Mouse (Mus musculus): ENCODE results near the gene Ndufa4l2. TPM values are rescaled to one million over a fixed set of nuclear protein-coding genes. Genes with fewer than 3 reads are reported as not detected.

Ndufa4l2 gene
- polyA plus RNA-seq, 2 experiments, result 2.1 to 5.8 TPM

- no peaks in the 10 kb centered on the region for H3K9me3 ChIP-seq (ENCODE audit: control insufficient read depth, low read length)
- DNase-seq (ENCODE audit: low read depth in 3 of 3, low spot score in 3 of 3) (no peak), ATAC-seq (ENCODE audit: insufficient read depth) (no peak)
- H3K4me2 ChIP-seq (ENCODE audit: low read depth), result no peak overlapping the region
- no peak overlapping the region for H3K27ac ChIP-seq
- no peak overlapping the region for H3K4me3 ChIP-seq (ENCODE audit: insufficient read depth in 1 of 2, low read depth in 2 of 2, low read length in 2 of 2)
- no peaks in the 10 kb centered on the region for H3K4me1 ChIP-seq (replicated peaks; ENCODE audit: control insufficient read depth in 2 of 2, insufficient read depth in 2 of 2, low read length in 1 of 2)
- H3K27me3 ChIP-seq (ENCODE audit: control insufficient read depth, insufficient read depth, low read length), result no peaks in the 10 kb centered on the region
- no peak overlapping the region for H3K9ac ChIP-seq (replicated peaks)
- no peak for TF ChIP-seq CTCF (IDR thresholded peaks at IDR 0.05; ENCODE audit: low read depth)
- no peak for TF ChIP-seq EP300 (IDR thresholded peaks at IDR 0.05; ENCODE audit: low read depth)
- no peaks in the 10 kb centered on the region; the same call in 1 of the 2 replicates for H3K36me3 ChIP-seq (replicated peaks; ENCODE audit: control insufficient read depth, insufficient read depth, low read depth)
- WGBS (ENCODE audit: insufficient replicate concordance), result 38% methylated on average over 13 of the region's 13 CpGs
Measured at GRCm38 (mm10) chr10:127564301-127564700, 49.5 kb downstream of the Ndufa4l2 start.

Other genes with a start within 250 kb of the Ndufa4l2 start
- gene Dctn2, start 248.6 kb upstream of the Ndufa4l2 start, polyA plus RNA-seq (2012; rRNA removed), result 53.8 and 58.7 TPM in 2 replicates
- 59.2 and 64.7 TPM in 2 replicates for gene Dctn2, start 248.6 kb upstream of the Ndufa4l2 start, polyA plus RNA-seq (2014; fragmentation: Nextera tagmentation; extraction: Ambion mirVana)
- gene Mbd6, start 225.9 kb upstream of the Ndufa4l2 start, polyA plus RNA-seq (2012; rRNA removed), result 9.7 and 11.0 TPM in 2 replicates
- gene Mbd6, start 225.9 kb upstream of the Ndufa4l2 start, polyA plus RNA-seq (2014; fragmentation: Nextera tagmentation; extraction: Ambion mirVana), result 5.6 and 6.2 TPM in 2 replicates
- 53.6 and 63.4 TPM in 2 replicates for gene Mars, start 203.2 kb upstream of the Ndufa4l2 start, polyA plus RNA-seq (2012; rRNA removed)
- gene Mars, start 203.2 kb upstream of the Ndufa4l2 start, polyA plus RNA-seq (2014; fragmentation: Nextera tagmentation; extraction: Ambion mirVana), result 101 and 115 TPM in 2 replicates
- gene Arhgap9, start 193.0 kb upstream of the Ndufa4l2 start, polyA plus RNA-seq (2012; rRNA removed), result 7.3 and 8.8 TPM in 2 replicates
- gene Arhgap9, start 193.0 kb upstream of the Ndufa4l2 start, polyA plus RNA-seq (2014; fragmentation: Nextera tagmentation; extraction: Ambion mirVana), result 12.4 and 13.4 TPM in 2 replicates
- gene Gli1, start 173.0 kb upstream of the Ndufa4l2 start, polyA plus RNA-seq (2012; rRNA removed), result 1.1 and 1.4 TPM in 2 replicates
- 0.15 and 0.27 TPM in 2 replicates for gene Gli1, start 173.0 kb upstream of the Ndufa4l2 start, polyA plus RNA-seq (2014; fragmentation: Nextera tagmentation; extraction: Ambion mirVana)
- gene Inhbe, start 160.6 kb upstream of the Ndufa4l2 start, polyA plus RNA-seq (2012; rRNA removed), result 0.59 and 0.61 TPM in 2 replicates
- gene Inhbe, start 160.6 kb upstream of the Ndufa4l2 start, polyA plus RNA-seq (2014; fragmentation: Nextera tagmentation; extraction: Ambion mirVana), result 0.28 and 0.38 TPM in 2 replicates
- 1.5 and 2.0 TPM in 2 replicates for gene Inhbc, start 144.5 kb upstream of the Ndufa4l2 start, polyA plus RNA-seq (2012; rRNA removed)
- gene Inhbc, start 144.5 kb upstream of the Ndufa4l2 start, polyA plus RNA-seq (2014; fragmentation: Nextera tagmentation; extraction: Ambion mirVana), result 2.1 and 2.4 TPM in 2 replicates
- gene R3hdm2, start 134.6 kb upstream of the Ndufa4l2 start, polyA plus RNA-seq (2012; rRNA removed), result 10.9 and 16.2 TPM in 2 replicates
- gene R3hdm2, start 134.6 kb upstream of the Ndufa4l2 start, polyA plus RNA-seq (2014; fragmentation: Nextera tagmentation; extraction: Ambion mirVana), result 9.0 and 14.0 TPM in 2 replicates
- gene Stac3, start 13.3 kb upstream of the Ndufa4l2 start, polyA plus RNA-seq (2012; rRNA removed), result 0.16 and 0.37 TPM in 2 replicates
- gene Stac3, start 13.3 kb upstream of the Ndufa4l2 start, polyA plus RNA-seq (2014; fragmentation: Nextera tagmentation; extraction: Ambion mirVana), result not detected in 2 replicates
- 81.0 and 88.6 TPM in 2 replicates for gene Shmt2, start 7.5 kb downstream of the Ndufa4l2 start, polyA plus RNA-seq (2012; rRNA removed)
- 82.7 and 88.2 TPM in 2 replicates for gene Shmt2, start 7.5 kb downstream of the Ndufa4l2 start, polyA plus RNA-seq (2014; fragmentation: Nextera tagmentation; extraction: Ambion mirVana)
- gene Nxph4, start 19.6 kb downstream of the Ndufa4l2 start, polyA plus RNA-seq (2012; rRNA removed), result not detected in 2 replicates
- 0.13 TPM in 1 of 2 replicates, not detected in the other for gene Nxph4, start 19.6 kb downstream of the Ndufa4l2 start, polyA plus RNA-seq (2014; fragmentation: Nextera tagmentation; extraction: Ambion mirVana)
- gene Lrp1, start 106.2 kb downstream of the Ndufa4l2 start, polyA plus RNA-seq (2012; rRNA removed), result 14.1 and 18.2 TPM in 2 replicates
- 13.2 and 16.1 TPM in 2 replicates for gene Lrp1, start 106.2 kb downstream of the Ndufa4l2 start, polyA plus RNA-seq (2014; fragmentation: Nextera tagmentation; extraction: Ambion mirVana)
- gene Stat6, start 128.0 kb downstream of the Ndufa4l2 start, polyA plus RNA-seq (2012; rRNA removed), result 10.9 TPM in 2 replicates
- 10.2 and 12.4 TPM in 2 replicates for gene Stat6, start 128.0 kb downstream of the Ndufa4l2 start, polyA plus RNA-seq (2014; fragmentation: Nextera tagmentation; extraction: Ambion mirVana)
- gene Nemp1, start 151.9 kb downstream of the Ndufa4l2 start, polyA plus RNA-seq (2012; rRNA removed), result 5.0 and 5.5 TPM in 2 replicates
- 5.6 and 5.7 TPM in 2 replicates for gene Nemp1, start 151.9 kb downstream of the Ndufa4l2 start, polyA plus RNA-seq (2014; fragmentation: Nextera tagmentation; extraction: Ambion mirVana)
- 4.0 and 4.1 TPM in 2 replicates for gene Nab2, start 153.6 kb downstream of the Ndufa4l2 start, polyA plus RNA-seq (2012; rRNA removed)
- gene Nab2, start 153.6 kb downstream of the Ndufa4l2 start, polyA plus RNA-seq (2014; fragmentation: Nextera tagmentation; extraction: Ambion mirVana), result 0.88 and 1.1 TPM in 2 replicates
- gene Myo1a, start 190.2 kb downstream of the Ndufa4l2 start, polyA plus RNA-seq (2012; rRNA removed), result 0.25 and 0.30 TPM in 2 replicates
- 0.06 and 0.19 TPM in 2 replicates for gene Myo1a, start 190.2 kb downstream of the Ndufa4l2 start, polyA plus RNA-seq (2014; fragmentation: Nextera tagmentation; extraction: Ambion mirVana)
- gene Tac2, start 209.5 kb downstream of the Ndufa4l2 start, polyA plus RNA-seq (2012; rRNA removed), result 20.7 and 27.9 TPM in 2 replicates
- gene Tac2, start 209.5 kb downstream of the Ndufa4l2 start, polyA plus RNA-seq (2014; fragmentation: Nextera tagmentation; extraction: Ambion mirVana), result 26.8 and 31.3 TPM in 2 replicates
- 1.9 and 2.1 TPM in 2 replicates for gene Zbtb39, start 224.6 kb downstream of the Ndufa4l2 start, polyA plus RNA-seq (2012; rRNA removed)
- 0.72 and 0.83 TPM in 2 replicates for gene Zbtb39, start 224.6 kb downstream of the Ndufa4l2 start, polyA plus RNA-seq (2014; fragmentation: Nextera tagmentation; extraction: Ambion mirVana)
- gene Gpr182, start 236.8 kb downstream of the Ndufa4l2 start, polyA plus RNA-seq (2012; rRNA removed), result 9.1 and 11.5 TPM in 2 replicates
- gene Gpr182, start 236.8 kb downstream of the Ndufa4l2 start, polyA plus RNA-seq (2014; fragmentation: Nextera tagmentation; extraction: Ambion mirVana), result 3.7 and 4.3 TPM in 2 replicates
- gene Rdh1, start 244.8 kb downstream of the Ndufa4l2 start, polyA plus RNA-seq (2012; rRNA removed), result 0.15 and 0.18 TPM in 2 replicates
- gene Rdh1, start 244.8 kb downstream of the Ndufa4l2 start, polyA plus RNA-seq (2014; fragmentation: Nextera tagmentation; extraction: Ambion mirVana), result 0.09 and 0.17 TPM in 2 replicates
- gene Rdh16f1, start 244.8 kb downstream of the Ndufa4l2 start, polyA plus RNA-seq (2012; rRNA removed), result 0.03 and 0.06 TPM in 2 replicates
- 0.11 TPM in 1 of 2 replicates, not detected in the other for gene Rdh16f1, start 244.8 kb downstream of the Ndufa4l2 start, polyA plus RNA-seq (2014; fragmentation: Nextera tagmentation; extraction: Ambion mirVana)